Mouse (Mus musculus) CH12.LX (cell line): ENCODE data around the gene Mpzl1.

Source experiments
- CTCF ChIP-seq, 2 experiments: IDR thresholded peaks in 1 of 2; conservative IDR thresholded peaks in 1 of 2; 2 replicates each; pipeline ENCODE4 v1.5.1; 2011 to 2012; ENCODE audit warnings: low read depth in 2 of 2, low read length in 2 of 2, improper control_type of control experiment in 1 of 2, inconsistent platforms in 1 of 2, mild to moderate bottlenecking in 1 of 2, moderate library complexity in 1 of 2
- MAX ChIP-seq: IDR thresholded peaks from 2 replicates; pipeline ENCODE4 v1.6.1; 2011; ENCODE audit warnings: low read length, improper control_type of control experiment
- MAZ ChIP-seq: IDR thresholded peaks from 2 replicates; pipeline ENCODE4 v1.6.1; 2012; ENCODE audit warnings: low read depth, mild to moderate bottlenecking, inconsistent platforms, low read length, improper control_type of control experiment, moderate library complexity
- NRF1 ChIP-seq: IDR thresholded peaks from 2 replicates; pipeline ENCODE4 v1.6.1; 2014; ENCODE audit warnings: low read depth, mild to moderate bottlenecking, inconsistent platforms, low read length, improper control_type of control experiment, moderate library complexity
- TCF12 ChIP-seq: IDR thresholded peaks from 2 replicates; pipeline ENCODE4 v1.6.1; 2014; ENCODE audit warnings: low read depth, mild to moderate bottlenecking, inconsistent platforms, low read length, improper control_type of control experiment
- USF1 ChIP-seq: IDR thresholded peaks from 2 replicates; pipeline ENCODE4 v1.6.1; 2014; ENCODE audit warnings: low read depth, mild to moderate bottlenecking, inconsistent platforms, low read length, improper control_type of control experiment

- no peak for TF ChIP-seq MAZ
- TF ChIP-seq USF1: no peak
- no peak for TF ChIP-seq TCF12
- TF ChIP-seq CTCF (conservative IDR thresholded peaks at IDR 0.05 in 1 of 2, IDR thresholded peaks at IDR 0.05 in 1 of 2; ENCODE audit: low read depth in 2 of 2, low read length in 2 of 2): no peak
- TF ChIP-seq MAX: no peak
- no peak for TF ChIP-seq NRF1
Observed at GRCm38 (mm10) chr1:165605108-165605507, 29.2 kb downstream of the Mpzl1 start.
